Mouse (Mus musculus) stomach, postnatal 0 days (tissue): ENCODE results near the gene Gm49355.

Source experiments
- CTCF ChIP-seq: IDR thresholded peaks from 2 replicates; pipeline ENCODE4 v1.5.1; 2016; ENCODE audit warnings: antibody characterized with exemption, low read depth, mild to moderate bottlenecking, moderate library complexity
- EP300 ChIP-seq: optimal IDR thresholded peaks from 2 replicates; pipeline ENCODE3; 2016; ENCODE audit warnings: antibody characterized with exemption

DNA sequence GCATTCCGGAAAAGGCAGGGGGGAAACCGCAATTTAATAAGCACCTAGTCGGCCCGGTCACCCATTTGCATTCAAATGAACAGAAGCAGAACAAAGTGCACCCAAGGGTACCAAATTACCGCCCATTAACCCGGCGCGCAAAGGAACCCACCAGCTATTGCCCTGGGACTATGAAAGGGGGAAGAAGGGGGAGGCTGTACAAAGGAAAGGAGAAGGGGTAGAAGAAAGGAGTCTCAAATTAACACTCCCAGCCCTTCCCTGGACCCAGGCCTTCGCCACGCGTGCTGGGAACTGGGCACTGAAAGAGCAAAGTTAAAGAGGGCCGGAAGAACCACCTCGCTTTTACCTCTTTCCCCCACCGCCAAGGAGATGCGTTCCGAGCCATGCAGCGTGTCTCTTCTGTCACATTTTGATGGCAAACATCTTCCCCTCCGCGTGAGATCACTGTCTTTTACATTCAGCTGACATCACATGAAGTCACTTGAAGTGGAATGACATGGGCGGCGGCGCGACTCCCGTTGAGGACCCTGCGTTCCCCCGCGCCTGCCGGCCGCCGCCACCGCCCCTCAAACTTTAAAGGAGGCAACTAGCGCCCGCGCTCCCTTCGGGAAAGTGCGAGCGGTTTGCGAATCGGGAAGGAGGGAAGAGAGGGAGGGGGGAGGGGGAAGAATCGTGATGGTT is 61.6 kb downstream of the Gm49355 start:
- TF ChIP-seq CTCF (no peak), EP300 (no peak)
